Mouse (Mus musculus): ENCODE data around the gene Rhbdl3.

- TF ChIP-seq CTCF (IDR thresholded peaks at IDR 0.05; ENCODE audit: borderline replicate concordance, insufficient read depth, low read length) (no peak), POLR2A (IDR thresholded peaks at IDR 0.05; ENCODE audit: low read depth, low read length) (no peak)
Observed at GRCm38 (mm10) chr11:80312565-80312964, 11.9 kb downstream of the Rhbdl3 start.

Measured in embryonic fibroblast, embryonic 13.5 days (primary cell).